ENCODE assay signal across 12 mouse cellular contexts in the genomic region with DNA sequence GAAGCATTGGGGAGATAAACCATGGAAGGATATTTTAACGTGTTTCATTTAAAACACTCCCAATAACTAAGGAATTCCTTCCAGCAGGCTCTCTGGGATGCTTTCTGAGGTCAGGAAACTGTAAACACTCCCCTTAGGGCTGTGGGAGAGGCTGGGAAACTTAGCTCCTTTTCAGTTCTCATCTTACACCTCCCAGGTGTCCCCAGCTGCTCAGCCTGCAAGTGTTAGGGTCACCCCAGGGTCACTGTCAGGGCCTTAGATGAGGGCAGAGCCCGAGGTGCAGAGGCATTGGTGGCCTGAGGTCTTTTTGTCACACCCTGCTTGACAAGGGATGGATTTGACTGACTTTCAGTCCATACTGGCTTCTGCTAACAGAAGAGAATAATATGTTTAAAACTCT. TPM values are rescaled to one million over a fixed set of nuclear protein-coding genes. Genes with fewer than 3 reads are reported as not detected.
A peak's percentile ranks its signal among the peaks of the same experiment; 100 is the strongest.
DNase-seq lines count a peak whose midpoint lies in the region; ATAC-seq and TF ChIP-seq lines count a peak whose summit lies in the region.
"Had no signal": no experiment of that assay in that cellular context is flagged by ENCODE, and none has a peak within 500 bp of the region (broad histone marks: within the 10 kb centered on the region; RNA-seq: fewer than 3 reads in every experiment).

No protein-coding gene starts in this region.

- no peak overlapping the region for H3K4me3 ChIP-seq in kidney, postnatal 0 days (replicated peaks; ENCODE audit: low read depth, low read length)
- H3K4me3 ChIP-seq in kidney, adult 2 months (ENCODE audit: insufficient read depth, low read depth, low read length) = no peak overlapping the region
- no peak overlapping the region for H3K4me3 ChIP-seq in stomach, embryonic 15.5 days (replicated peaks)
- H3K4me3 ChIP-seq: megakaryocyte, embryonic 14.5 days had no signal

- DNase-seq in embryo, embryonic 10 days (ENCODE audit: low spot score) = peak; percentile 65
- no peak for DNase-seq in embryo, embryonic 9.5 days (ENCODE audit: extremely low spot score)
- DNase-seq in kidney, postnatal 0 days (ENCODE audit: low spot score) = peak; percentile 74
- DNase-seq in kidney, adult 2 months = no peak
- DNase-seq in forelimb bud, embryonic 11.5 days (ENCODE audit: low read depth, low spot score) = peak; percentile 60
- DNase-seq in layer of hippocampus, adult 9-10 months (ENCODE audit: low spot score) = no peak
- no peak for DNase-seq in cerebellum, adult 11 months
- DNase-seq: cerebellum, adult 9-11 months; thymus, adult 18-20 months had no signal

- WGBS in kidney, postnatal 0 days = 6% methylated on average over 2 of the region's 2 CpGs
- 32% methylated on average over 2 of the region's 2 CpGs for WGBS in kidney, adult 2 months
- 7% methylated on average over 2 of the region's 2 CpGs for WGBS in stomach, embryonic 15.5 days

- no peak; the same call in 1 of the 2 replicates for ATAC-seq in kidney, postnatal 0 days (replicated peaks; ENCODE audit: low FRiP score, low read depth)
- ATAC-seq in stomach, embryonic 15.5 days (ENCODE audit: insufficient read depth, low FRiP score, low read depth) = no peak
- ATAC-seq: inflammation-experienced regulatory T-cells, adult 6 months had no signal

- H3K36me3 ChIP-seq in kidney, postnatal 0 days (ENCODE audit: insufficient read depth, low read length) = peaks cover 3% of the 10 kb centered on the region; the same call in 1 of the 2 replicates
- H3K36me3 ChIP-seq in kidney, adult 2 months (ENCODE audit: control insufficient read depth, insufficient read depth, low read length) = no peaks in the 10 kb centered on the region
- no peaks in the 10 kb centered on the region for H3K36me3 ChIP-seq in stomach, embryonic 15.5 days

- peaks cover 30% of the 10 kb centered on the region for H3K4me1 ChIP-seq in kidney, postnatal 0 days (replicated peaks; ENCODE audit: insufficient read depth, low read length)
- H3K4me1 ChIP-seq in kidney, adult 2 months (ENCODE audit: control insufficient read depth, insufficient read depth, low read length) = 0 out of 2 replicates have a peak, but pooled peaks cover 3% of the 10 kb centered on the region
- peaks cover 43% of the 10 kb centered on the region for H3K4me1 ChIP-seq in stomach, embryonic 15.5 days
- H3K4me1 ChIP-seq: megakaryocyte, embryonic 14.5 days had no signal

- no peak overlapping the region for H3K9ac ChIP-seq in kidney, postnatal 0 days (ENCODE audit: low read depth, low read length)
- no peak overlapping the region for H3K9ac ChIP-seq in stomach, embryonic 15.5 days

- H3K27ac ChIP-seq in kidney, postnatal 0 days = peak overlapping the region; percentile 62; the same call in 1 of the 2 replicates
- H3K27ac ChIP-seq in kidney, adult 2 months (ENCODE audit: insufficient read depth, low read depth, low read length) = no peak overlapping the region
- H3K27ac ChIP-seq in stomach, embryonic 15.5 days = peak overlapping the region; percentile 67

- no peak for TF ChIP-seq POLR2A in kidney, adult 2 months (IDR thresholded peaks at IDR 0.05; ENCODE audit: low read depth, low read length)

- no peaks in the 10 kb centered on the region for H3K9me3 ChIP-seq in kidney, postnatal 0 days (replicated peaks; ENCODE audit: low read length)
- no peaks in the 10 kb centered on the region for H3K9me3 ChIP-seq in stomach, embryonic 15.5 days
- H3K9me3 ChIP-seq: megakaryocyte, embryonic 14.5 days had no signal

- no peaks in the 10 kb centered on the region for H3K27me3 ChIP-seq in kidney, postnatal 0 days (ENCODE audit: insufficient read depth, low read length)
- H3K27me3 ChIP-seq in kidney, adult 2 months (replicated peaks; ENCODE audit: control insufficient read depth, insufficient read depth, low read length) = no peaks in the 10 kb centered on the region
- no peaks in the 10 kb centered on the region for H3K27me3 ChIP-seq in stomach, embryonic 15.5 days (replicated peaks)

- H3K4me2 ChIP-seq in kidney, postnatal 0 days (ENCODE audit: low read length) = no peak overlapping the region
- no peak overlapping the region for H3K4me2 ChIP-seq in stomach, embryonic 15.5 days

- TF ChIP-seq CTCF in kidney, postnatal 0 days (IDR thresholded peaks at IDR 0.05; ENCODE audit: low read depth) = no peak; the same call in 1 of the 2 replicates
- TF ChIP-seq CTCF in kidney, adult 2 months (conservative IDR thresholded peaks at IDR 0.05; ENCODE audit: insufficient read depth, insufficient read length, low read depth, low read length) = no peak

RNA-seq across cellular contexts. Expression of gene Parva, which starts 35.8 kb away (rescaled TPM):
- polyA plus RNA-seq in kidney, postnatal 0 days (2015; fragmentation: Nextera tagmentation; extraction: Ambion mirVana) = 80.2 and 93.0 TPM in 2 replicates
- 78.3 and 82.5 TPM in 2 replicates for polyA plus RNA-seq in kidney, adult 2 months (2012; rRNA removed)
- 101 and 108 TPM in 2 replicates for polyA plus RNA-seq in stomach, embryonic 15.5 days (2015; fragmentation: Nextera tagmentation; extraction: Ambion mirVana)
- polyA plus RNA-seq: inflammation-experienced regulatory T-cells, adult 6 months had no signal

Comparison
In these comparisons a context has a peak if more than half of its experiments do, and no peak if none do; other contexts are left out.
1. DNase-seq: peak in embryo, embryonic 10 days (single experiment), kidney, postnatal 0 days (single experiment) and forelimb bud, embryonic 11.5 days (single experiment); none in embryo, embryonic 9.5 days (single experiment), kidney, adult 2 months (single experiment), layer of hippocampus, adult 9-10 months (single experiment) and cerebellum, adult 11 months (single experiment).